Mouse (Mus musculus) forelimb bud, embryonic 11.5 days (tissue): ENCODE results near the gene Gm20388.

ENCODE experiments used
- DNase-seq: peaks from one replicate; pipeline ENCODE4 v3.0.0-alpha.2; 2012; ENCODE audit warnings: low read depth, low spot score

Gm20388 gene

DNA sequence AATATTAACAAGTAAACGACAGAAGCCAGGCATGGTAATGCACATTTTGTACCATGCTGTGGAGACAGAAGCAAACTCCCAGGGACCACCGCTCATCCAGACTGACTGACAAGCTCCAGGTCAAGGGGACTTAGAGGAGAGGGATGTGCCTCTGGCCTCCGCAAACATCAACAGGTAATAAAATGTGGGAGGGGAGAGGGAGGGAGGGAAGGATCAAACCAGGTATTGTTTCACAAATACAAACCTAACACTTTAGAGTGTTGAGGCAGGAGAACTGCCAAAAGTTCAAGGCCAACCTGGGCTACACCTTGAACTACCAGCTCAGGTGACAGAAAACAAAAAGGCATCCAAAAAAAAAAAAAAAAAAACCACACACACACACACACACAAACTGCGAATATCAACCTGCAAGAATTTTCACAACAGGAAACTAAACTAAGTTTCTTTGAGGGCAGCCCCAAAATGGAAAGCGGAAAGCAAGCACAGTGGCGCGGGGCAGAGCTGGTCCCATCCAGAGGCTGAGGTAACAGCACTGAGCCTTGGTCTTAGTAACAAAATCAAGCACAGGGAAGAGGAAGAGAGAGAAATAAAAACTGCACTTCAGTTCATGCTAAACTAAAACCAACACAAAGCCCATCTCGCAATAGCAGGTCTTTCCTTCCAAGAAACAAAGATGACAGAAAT is 3076.0 kb downstream of the Gm20388 start:
- DNase-seq: no peak

DNA sequence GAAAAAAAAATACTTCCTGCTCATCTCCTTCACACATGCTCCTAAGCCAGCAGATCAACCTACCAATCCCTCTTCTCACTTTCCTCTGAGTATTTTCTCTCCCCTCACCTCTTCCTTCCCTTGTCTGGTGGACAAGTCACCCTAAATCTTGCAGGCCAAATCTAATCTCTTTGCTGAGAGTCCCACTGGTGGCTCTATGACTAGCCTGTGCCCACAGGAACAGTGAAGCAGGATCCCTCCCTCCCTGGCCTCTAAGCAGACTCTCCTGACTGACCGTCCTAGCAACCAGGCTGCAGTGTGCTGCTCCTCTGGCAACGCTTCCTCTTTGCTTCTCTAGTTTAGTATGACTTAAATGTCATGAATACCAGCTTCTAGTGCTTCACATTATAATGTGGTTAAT is 3076.6 kb downstream of the Gm20388 start:
- DNase-seq: no peak

DNA sequence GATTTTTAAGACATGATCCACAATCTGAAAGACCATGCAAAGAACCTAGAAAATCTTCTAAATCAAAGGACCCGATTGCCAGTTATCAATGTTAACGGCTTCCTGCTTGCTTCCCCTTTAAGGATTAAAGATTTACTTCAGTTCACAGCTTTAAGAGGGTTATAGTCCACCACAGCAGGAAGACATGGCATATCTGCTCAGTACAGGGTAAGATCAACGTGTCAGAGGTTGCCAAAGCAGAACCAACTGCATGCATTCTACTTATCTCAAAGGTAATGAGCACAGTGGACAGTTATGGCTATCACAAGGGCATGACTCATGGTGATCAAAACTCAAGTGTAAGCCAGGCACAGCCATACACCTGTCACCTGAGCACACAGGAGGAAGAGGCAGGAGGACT is 3078.3 kb downstream of the Gm20388 start:
- no peak for DNase-seq

DNA sequence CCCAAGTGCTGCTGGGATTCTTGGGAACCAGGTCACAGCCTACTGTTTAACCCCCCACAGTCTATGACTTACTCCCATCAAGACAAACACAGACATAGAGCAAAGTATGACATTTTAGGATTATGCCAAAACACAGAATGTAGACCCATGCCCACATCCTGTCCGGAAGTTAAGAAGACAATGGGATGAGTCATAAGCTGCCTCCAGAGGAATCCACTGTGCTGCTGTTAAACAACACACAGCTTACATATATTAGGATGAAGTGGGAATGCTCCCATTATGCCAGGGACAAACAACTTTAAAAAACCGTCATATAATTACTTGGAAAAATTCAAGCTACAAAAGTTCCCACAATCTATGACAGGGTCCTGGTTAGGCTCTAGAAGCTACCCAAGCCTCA is 3079.3 kb downstream of the Gm20388 start:
- no peak for DNase-seq

DNA sequence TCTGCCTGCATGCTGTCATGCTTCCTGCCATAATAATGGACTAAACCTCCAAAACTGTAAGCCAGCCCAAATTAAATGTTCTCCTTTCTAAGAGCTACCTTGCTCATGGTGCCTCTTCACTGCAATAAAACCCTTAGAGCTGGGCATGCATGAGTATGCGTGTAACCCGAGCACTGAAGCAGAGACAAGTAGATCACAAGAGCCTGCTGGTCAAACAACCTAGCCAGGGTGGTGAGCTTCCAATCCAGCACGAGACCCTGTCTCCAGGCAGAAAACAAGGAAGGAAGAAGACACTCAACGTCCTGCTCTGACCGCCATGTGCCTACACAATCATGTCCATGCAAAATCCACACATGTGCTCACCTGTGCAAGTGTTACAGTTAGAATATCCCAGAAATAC is 3080.7 kb downstream of the Gm20388 start:
- no peak for DNase-seq

- no peak for DNase-seq
Observed at GRCm38 (mm10) chr8:122992296-122992695, 3081.7 kb downstream of the Gm20388 start.

GRCm38 (mm10) chr8:122993031-122993430 is 3082.4 kb downstream of the Gm20388 start:
- no peak for DNase-seq

GRCm38 (mm10) chr8:122993740-122994139 is 3083.1 kb downstream of the Gm20388 start:
- DNase-seq: no peak

GRCm38 (mm10) chr8:122997963-122998362 is 3087.3 kb downstream of the Gm20388 start:
- DNase-seq: no peak

GRCm38 (mm10) chr8:123000311-123000710 is 3089.7 kb downstream of the Gm20388 start:
- no peak for DNase-seq

DNA sequence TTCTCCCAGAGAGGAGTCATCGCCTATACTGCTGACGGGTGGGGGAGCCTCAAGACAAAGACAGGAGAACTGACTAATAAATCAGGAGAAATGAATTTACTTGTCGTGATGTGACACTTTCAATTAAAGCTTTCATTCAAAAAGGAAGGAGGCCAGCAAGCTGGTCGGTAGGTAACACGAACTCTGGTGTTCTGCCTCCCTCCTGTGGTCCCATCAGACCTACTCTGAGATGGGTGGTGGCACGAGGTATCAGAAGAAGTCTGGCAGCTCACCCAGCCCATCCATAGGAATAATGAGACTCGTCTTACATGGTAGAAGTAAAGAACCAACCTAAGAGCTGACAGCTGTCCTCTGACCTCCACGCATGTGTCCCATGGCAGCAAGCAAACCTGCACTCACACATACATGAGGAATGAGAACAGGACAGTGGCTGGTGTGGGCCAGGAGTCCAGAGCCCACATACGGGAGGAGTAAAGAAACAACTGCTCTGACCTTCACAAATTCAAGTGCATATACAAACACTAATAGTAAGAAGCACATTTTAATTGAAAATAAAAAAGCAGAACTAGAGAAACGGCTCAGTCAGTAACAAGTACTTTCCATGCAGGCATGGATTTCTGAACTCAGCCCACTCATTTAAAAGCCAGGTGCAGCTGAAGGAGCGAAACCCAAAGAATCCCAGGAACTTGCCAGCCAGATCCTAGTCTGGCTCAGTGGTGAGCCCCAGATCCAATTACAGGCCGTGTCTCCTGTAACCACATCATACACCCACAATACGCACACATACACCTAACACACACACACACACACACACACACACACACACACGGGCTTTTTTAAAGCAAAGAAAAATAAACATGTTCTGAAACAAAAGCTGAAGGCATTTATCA is 3093.6 kb downstream of the Gm20388 start:
- peak; percentile 17 for DNase-seq

DNA sequence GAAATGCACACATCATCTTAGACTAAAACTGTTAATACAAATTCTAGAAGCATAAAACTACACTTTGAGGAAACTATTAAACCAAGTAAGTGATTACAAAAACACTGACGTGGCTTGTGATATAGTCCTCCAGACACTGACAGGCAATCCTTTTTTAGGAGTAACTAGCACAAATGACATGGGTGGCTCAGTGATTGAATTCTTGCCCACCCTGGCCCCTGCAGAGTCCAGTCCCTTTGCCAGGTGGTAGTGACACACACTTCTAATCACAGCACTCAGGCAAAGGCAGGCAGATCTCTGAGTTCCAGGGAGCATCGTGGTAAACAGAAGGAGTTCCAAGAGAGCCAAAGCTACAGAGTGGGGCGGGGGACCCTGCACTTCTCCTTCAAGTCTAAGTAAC is 3094.7 kb downstream of the Gm20388 start:
- DNase-seq: no peak

DNA sequence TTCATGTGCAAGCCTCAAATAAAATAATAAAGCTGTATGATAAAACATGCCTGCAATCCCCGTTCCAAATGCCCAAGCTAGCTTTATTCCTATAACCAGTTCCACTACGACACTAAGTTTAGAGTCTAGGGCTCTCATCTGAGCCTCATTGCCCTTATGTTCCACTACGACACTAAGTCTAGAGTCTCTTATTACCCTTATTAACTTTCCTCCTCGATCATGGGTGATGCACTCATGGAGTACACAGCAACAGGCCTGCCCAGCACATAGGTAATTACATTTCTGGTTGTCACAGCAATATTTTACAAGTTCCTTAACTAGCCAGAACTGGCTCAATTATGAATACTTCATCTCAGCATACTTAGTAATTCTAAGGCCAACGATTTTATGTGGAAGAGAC is 3095.2 kb downstream of the Gm20388 start:
- DNase-seq: no peak

DNA sequence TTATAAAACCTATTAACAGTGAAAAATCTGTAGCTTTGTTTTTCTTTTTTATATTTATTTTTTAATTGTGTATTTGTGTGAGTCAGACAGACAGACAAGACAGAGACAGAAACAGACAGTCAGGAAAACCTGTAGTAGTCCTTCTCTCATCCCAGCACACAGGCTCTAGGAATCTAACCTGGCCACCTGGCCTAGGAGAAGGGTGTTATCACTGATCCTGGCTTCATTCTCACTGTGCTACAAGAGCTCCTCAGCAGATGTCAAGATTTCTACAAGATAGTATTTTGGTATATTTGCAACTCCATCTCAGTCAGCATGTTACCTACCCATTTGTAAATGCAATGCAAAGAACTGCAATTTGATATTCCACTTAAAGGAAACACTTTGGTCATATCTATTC is 3100.7 kb downstream of the Gm20388 start:
- DNase-seq: no peak

GRCm38 (mm10) chr8:123014429-123014828 is 3103.8 kb downstream of the Gm20388 start:
- DNase-seq: no peak

GRCm38 (mm10) chr8:123015074-123015473 is 3104.4 kb downstream of the Gm20388 start:
- DNase-seq: no peak

DNA sequence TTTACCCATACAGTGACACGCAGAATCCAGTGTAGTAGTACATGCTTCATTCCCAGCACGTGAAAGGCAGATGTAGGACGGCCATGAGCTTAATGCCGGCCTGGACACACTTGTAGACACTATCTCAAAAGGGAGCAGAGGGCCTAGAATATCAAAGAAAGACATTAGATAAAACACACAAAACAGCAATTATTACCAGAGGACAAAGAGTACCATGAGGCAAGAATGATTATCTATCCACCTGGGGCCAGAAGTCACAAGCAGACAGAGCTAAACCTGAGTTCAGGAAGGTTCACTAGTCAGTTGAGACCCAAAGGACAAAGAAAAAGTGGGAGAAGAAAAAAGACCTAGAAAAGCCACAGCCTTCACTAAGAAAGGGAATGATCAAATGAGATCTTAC is 3106.5 kb downstream of the Gm20388 start:
- no peak for DNase-seq

GRCm38 (mm10) chr8:123018484-123019164 is 3108.0 kb downstream of the Gm20388 start:
- no peak for DNase-seq

DNA sequence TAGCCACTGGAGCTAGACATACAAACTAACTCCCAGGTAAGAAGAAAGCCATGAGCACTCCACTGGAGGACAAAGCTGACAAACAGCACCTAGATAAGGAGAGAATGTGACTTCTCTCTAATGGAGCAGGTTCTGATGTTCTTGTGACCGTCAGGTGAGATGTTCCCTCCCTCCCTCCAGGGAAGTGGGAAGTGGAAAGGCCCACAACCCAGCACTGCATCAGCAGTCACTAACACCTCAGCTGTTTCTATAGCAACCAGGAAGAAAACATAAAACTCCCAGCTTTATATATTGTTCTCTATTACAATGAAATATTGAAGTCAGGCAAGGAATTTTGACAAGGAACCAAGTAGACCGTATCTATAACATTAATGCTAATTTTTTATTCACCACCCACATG is 3109.4 kb downstream of the Gm20388 start:
- DNase-seq: no peak

- DNase-seq: no peak
Observed at GRCm38 (mm10) chr8:123020859-123021258, 3110.2 kb downstream of the Gm20388 start.

GRCm38 (mm10) chr8:123021259-123021658 is 3110.6 kb downstream of the Gm20388 start:
- no peak for DNase-seq

GRCm38 (mm10) chr8:123022727-123023126 is 3112.1 kb downstream of the Gm20388 start:
- DNase-seq: no peak
